Mouse (Mus musculus) CH12.LX (cell line): ENCODE results near the gene Cdk2ap2. TPM values are rescaled to one million over a fixed set of nuclear protein-coding genes. Genes with fewer than 3 reads are reported as not detected.

Experiments used
- DNase-seq: peaks from one replicate; pipeline ENCODE4 v3.0.0-alpha.2; 2013; ENCODE audit errors: extremely low read depth
- H3K27ac ChIP-seq: 2 replicates; pipeline ENCODE4 v1.5.1; 2012; ENCODE audit warnings: low read depth, mild to moderate bottlenecking, control low read depth, moderate library complexity; ENCODE audit not compliant: insufficient read depth
- H3K27me3 ChIP-seq: replicated peaks from 2 replicates; pipeline ENCODE3; 2012; ENCODE audit warnings: inconsistent platforms
- H3K36me3 ChIP-seq, 2 experiments: replicated peaks in 1 of 2; 2 replicates each; pipeline versions ENCODE3 to v1.6.1; 2012; ENCODE audit warnings: inconsistent platforms in 1 of 2, low read length in 1 of 2, mild to moderate bottlenecking in 1 of 2, mixed read lengths in 1 of 2, moderate library complexity in 1 of 2; ENCODE audit not compliant: control insufficient read depth in 1 of 2, insufficient read depth in 1 of 2
- H3K4me1 ChIP-seq, 2 experiments: 2 replicates each; pipeline ENCODE4 v1.6.1; 2012; ENCODE audit warnings: inconsistent platforms in 1 of 2, moderate library complexity in 1 of 2; ENCODE audit not compliant: insufficient read depth in 2 of 2, control insufficient read depth in 1 of 2
- H3K4me2 ChIP-seq: 2 replicates; pipeline ENCODE4 v1.6.1; 2012; ENCODE audit warnings: low read depth, mild to moderate bottlenecking, control low read depth; ENCODE audit not compliant: poor library complexity, insufficient read depth, severe bottlenecking
- H3K4me3 ChIP-seq, 3 experiments: fragments of 150-350 bp in 1 of 3; sonication (generic) in 1 of 3; replicated peaks in 1 of 3; 2 replicates each; pipeline versions ENCODE3 to v1.5.1; 2011 to 2012; ENCODE audit warnings: low read depth in 2 of 3, low read length in 2 of 3, mild to moderate bottlenecking in 2 of 3, moderate library complexity in 2 of 3, control low read depth in 1 of 3, improper control_type of control experiment in 1 of 3, inconsistent platforms in 1 of 3, mixed read lengths in 1 of 3; ENCODE audit not compliant: poor library complexity in 1 of 3
- H3K79me2 ChIP-seq: replicated peaks from 2 replicates; pipeline ENCODE4 v1.6.1; 2012; ENCODE audit warnings: mild to moderate bottlenecking, moderate library complexity; ENCODE audit not compliant: control insufficient read depth, poor library complexity, insufficient read depth, severe bottlenecking; ENCODE audit errors: extremely low read depth
- H3K9ac ChIP-seq: 2 replicates; pipeline ENCODE4 v1.6.1; 2012; ENCODE audit warnings: low read depth, mild to moderate bottlenecking, control low read depth, moderate library complexity; ENCODE audit not compliant: insufficient read depth
- H3K9me3 ChIP-seq: replicated peaks from 2 replicates; pipeline ENCODE3; 2012; ENCODE audit warnings: low read length, inconsistent platforms, mixed read lengths
- BHLHE40 ChIP-seq: IDR thresholded peaks from 2 replicates; pipeline ENCODE4 v1.6.1; 2011; ENCODE audit warnings: mild to moderate bottlenecking, low read depth, low read length, improper control_type of control experiment
- CHD2 ChIP-seq: IDR thresholded peaks from 2 replicates; pipeline ENCODE4 v1.6.1; 2011; ENCODE audit warnings: low read length, improper control_type of control experiment
- CTCF ChIP-seq, 2 experiments: IDR thresholded peaks in 1 of 2; conservative IDR thresholded peaks in 1 of 2; 2 replicates each; pipeline ENCODE4 v1.5.1; 2011 to 2012; ENCODE audit warnings: low read depth in 2 of 2, low read length in 2 of 2, improper control_type of control experiment in 1 of 2, inconsistent platforms in 1 of 2, mild to moderate bottlenecking in 1 of 2, moderate library complexity in 1 of 2
- E2F4 ChIP-seq: IDR thresholded peaks from 2 replicates; pipeline ENCODE4 v1.6.1; 2011; ENCODE audit warnings: low read depth, low read length, improper control_type of control experiment; ENCODE audit not compliant: insufficient replicate concordance
- ELF1 ChIP-seq: IDR thresholded peaks from 2 replicates; pipeline ENCODE4 v1.6.1; 2014; ENCODE audit warnings: low read depth, mild to moderate bottlenecking, inconsistent platforms, low read length, improper control_type of control experiment
- EP300 ChIP-seq: IDR thresholded peaks from 2 replicates; pipeline ENCODE4 v1.6.1; 2011; ENCODE audit warnings: low read length, improper control_type of control experiment
- GABPA ChIP-seq: IDR thresholded peaks from 2 replicates; pipeline ENCODE4 v1.6.1; 2012; ENCODE audit warnings: low read depth, low read length, improper control_type of control experiment, inconsistent platforms; ENCODE audit not compliant: insufficient replicate concordance
- IRF4 ChIP-seq: IDR thresholded peaks from 2 replicates; pipeline ENCODE4 v1.6.1; 2014; ENCODE audit warnings: low read depth, mild to moderate bottlenecking, inconsistent platforms, low read length, improper control_type of control experiment
- JUN ChIP-seq: IDR thresholded peaks from 2 replicates; pipeline ENCODE4 v1.6.1; 2011; ENCODE audit warnings: low read depth, mild to moderate bottlenecking, low read length, improper control_type of control experiment, moderate library complexity; ENCODE audit not compliant: insufficient read depth
- KAT2A ChIP-seq: IDR thresholded peaks from 2 replicates; pipeline ENCODE4 v1.6.1; 2012; ENCODE audit warnings: low read length, improper control_type of control experiment, inconsistent platforms; ENCODE audit not compliant: insufficient replicate concordance
- MAX ChIP-seq: IDR thresholded peaks from 2 replicates; pipeline ENCODE4 v1.6.1; 2011; ENCODE audit warnings: low read length, improper control_type of control experiment
- MAZ ChIP-seq: IDR thresholded peaks from 2 replicates; pipeline ENCODE4 v1.6.1; 2012; ENCODE audit warnings: low read depth, mild to moderate bottlenecking, inconsistent platforms, low read length, improper control_type of control experiment, moderate library complexity
- MXI1 ChIP-seq: IDR thresholded peaks from 2 replicates; pipeline ENCODE4 v1.6.1; 2011; ENCODE audit warnings: mild to moderate bottlenecking, low read depth, low read length, improper control_type of control experiment
- MYC ChIP-seq: IDR thresholded peaks from 2 replicates; pipeline ENCODE4 v1.6.1; 2011; ENCODE audit warnings: low read depth, mild to moderate bottlenecking, improper control_type of control experiment, low read length
- NRF1 ChIP-seq: IDR thresholded peaks from 2 replicates; pipeline ENCODE4 v1.6.1; 2014; ENCODE audit warnings: low read depth, mild to moderate bottlenecking, inconsistent platforms, low read length, improper control_type of control experiment, moderate library complexity
- PAX5 ChIP-seq: IDR thresholded peaks from 2 replicates; pipeline ENCODE4 v1.6.1; 2012; ENCODE audit warnings: low read length, inconsistent platforms, mixed read lengths
- POLR2A ChIP-seq: IDR thresholded peaks from 2 replicates; pipeline ENCODE4 v1.6.1; 2011; ENCODE audit warnings: low read depth, mild to moderate bottlenecking, improper control_type of control experiment, low read length
- POLR2AphosphoS2 ChIP-seq: IDR thresholded peaks from 2 replicates; pipeline ENCODE4 v1.6.1; 2011; ENCODE audit warnings: low read depth, low read length, improper control_type of control experiment
- RCOR1 ChIP-seq: conservative IDR thresholded peaks from 2 replicates; pipeline ENCODE4 v1.6.1; 2012; ENCODE audit warnings: low read depth, mild to moderate bottlenecking, inconsistent platforms, low read length, improper control_type of control experiment
- SIN3A ChIP-seq: IDR thresholded peaks from 2 replicates; pipeline ENCODE4 v1.6.1; 2012; ENCODE audit warnings: low read length, improper control_type of control experiment, inconsistent platforms
- TCF12 ChIP-seq: IDR thresholded peaks from 2 replicates; pipeline ENCODE4 v1.6.1; 2014; ENCODE audit warnings: low read depth, mild to moderate bottlenecking, inconsistent platforms, low read length, improper control_type of control experiment
- UBTF ChIP-seq: IDR thresholded peaks from 2 replicates; pipeline ENCODE4 v1.6.1; 2012; ENCODE audit warnings: low read depth, mild to moderate bottlenecking, inconsistent platforms, low read length, improper control_type of control experiment, moderate library complexity
- USF2 ChIP-seq: conservative IDR thresholded peaks from 2 replicates; pipeline ENCODE4 v1.6.1; 2011; ENCODE audit warnings: low read depth, low read length, improper control_type of control experiment
- ZC3H11A ChIP-seq: IDR thresholded peaks from 2 replicates; pipeline ENCODE4 v1.6.1; 2012; ENCODE audit warnings: low read depth, mild to moderate bottlenecking, inconsistent platforms, low read length, improper control_type of control experiment
- dilution Hi-C: fragments of 300-500 bp; cut with MboI; formaldehyde crosslinking; loops from 2 replicates; pipeline ENCODE4 v1.14.3; 2020; ENCODE audit warnings: low sequenced_read_pairs; ENCODE audit not compliant: extremely low pct_unique_long_range_greater_than_20kb, extremely low pct_ligation_motif_present
- in situ Hi-C: fragments of 300-500 bp; cut with MboI; formaldehyde crosslinking; loops from 3 replicates; pipeline ENCODE4 v1.14.3; 2019; ENCODE audit warnings: low sequenced_read_pairs, low pct_ligation_motif_present, low pct_unique_long_range_greater_than_20kb, mixed read lengths
- polyA plus RNA-seq: library from polyadenylated mRNA; unstranded; fragments of >175 nt; gene quantifications from 2 replicates; pipeline ENCODE4 v1.2.1, GENCODE M21; 2012; ENCODE audit warnings: low read depth; ENCODE audit not compliant: insufficient read length
- total RNA-seq, 2 experiments: library from RNA; depleted of rRNA; stranded (reverse); fragments of 300-350 nt in 1 of 2; fragments of >200 nt in 1 of 2; gene quantifications; 2 replicates each; pipeline ENCODE4 v1.2.3; 2012 to 2014

Cdk2ap2 gene
- total and polyA plus RNA-seq, 3 experiments, result 63.4 to 69.5 (median 67.1) TPM

DNA sequence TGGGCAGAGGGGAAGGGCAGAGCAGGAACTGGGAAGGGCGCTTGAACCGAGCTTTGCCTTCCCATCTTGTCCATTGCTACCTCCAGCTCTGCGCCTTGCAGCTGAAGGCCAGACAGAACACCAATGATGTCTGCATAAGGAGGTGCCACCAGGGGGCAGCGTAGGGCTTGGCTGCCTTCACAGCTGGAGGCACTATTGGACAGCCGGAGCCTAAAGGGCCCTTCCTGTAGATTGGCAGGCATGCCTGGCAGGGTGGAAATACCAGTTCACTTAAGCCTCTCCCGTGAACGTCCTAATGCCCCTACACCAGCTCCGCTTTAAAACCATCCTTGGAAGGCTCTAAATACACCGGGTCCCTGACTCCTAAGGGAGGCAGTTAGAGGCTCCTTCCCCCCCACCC lies 2.1 kb downstream of the Cdk2ap2 start (continued):
- TF ChIP-seq E2F4, result no peak
- TF ChIP-seq KAT2A, result no peak
- TF ChIP-seq JUN, result no peak
- TF ChIP-seq ELF1, result peak; percentile 56; the same call in 1 of the 2 replicates
- no peak for TF ChIP-seq UBTF
- peak; percentile 48 for TF ChIP-seq ZC3H11A
- TF ChIP-seq MXI1, result peak; percentile 66
- TF ChIP-seq RCOR1, result no peak
- peak; percentile 33; the same call in 1 of the 2 replicates for TF ChIP-seq NRF1

DNA sequence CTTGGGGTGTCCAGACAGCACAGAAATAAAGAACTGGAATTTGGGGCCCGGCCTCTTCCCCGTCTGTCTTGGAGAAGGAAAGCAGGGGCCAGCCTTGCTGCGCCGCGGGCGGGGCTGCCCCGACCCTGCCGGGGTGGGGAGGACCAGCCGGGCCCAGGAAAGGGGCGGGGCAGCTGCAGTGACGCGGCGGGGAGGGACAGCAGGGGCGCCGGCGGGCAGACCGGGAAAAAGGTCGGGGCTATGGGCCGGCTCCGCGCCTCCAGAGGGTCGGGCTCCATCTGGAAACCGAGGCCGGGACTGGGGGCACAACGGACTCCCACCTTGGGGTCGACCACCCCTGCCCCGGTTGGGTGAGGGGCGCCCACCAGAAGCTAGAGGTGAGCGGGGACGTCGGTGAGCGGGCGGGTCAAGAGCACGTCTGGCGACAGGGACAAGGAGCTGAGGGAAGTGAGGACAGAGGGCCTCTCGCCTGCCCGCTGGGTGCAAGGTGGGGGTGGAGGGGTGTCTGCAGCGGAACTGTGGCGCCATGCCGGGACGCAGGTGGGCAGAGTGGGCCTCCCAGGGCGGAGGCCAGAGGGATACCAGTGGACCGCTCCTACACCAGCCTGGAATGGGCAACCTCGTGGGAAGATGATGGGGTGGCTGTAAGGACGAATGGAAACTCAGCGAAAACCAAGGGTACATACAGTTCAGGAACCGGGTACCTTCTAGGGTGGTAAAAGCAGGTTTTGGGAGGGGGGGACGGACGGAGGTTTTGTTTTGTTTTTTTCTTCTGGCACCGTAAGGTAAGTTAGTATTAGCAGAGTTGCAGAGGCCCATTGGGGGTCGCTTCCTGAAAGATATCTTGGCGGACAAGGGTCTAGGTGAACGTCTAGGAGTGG lies 3.1 kb downstream of the Cdk2ap2 start, which contains the start of gene Pitpnm1:
TSS of gene Pitpnm1 (plus strand) at position 162 of the 881 bp plus-strand sequence.
- Histone ChIP-seq H3K4me3 (peak within 1 kb of the TSS; percentile 82 to 92 (median 87)), H3K4me1 (peaks cover 18 to 72% of the 10 kb centered on the region in 2 experiments), H3K27ac (peak within 1 kb of the TSS; percentile 78), H3K36me3 (peaks cover 31 to 50% of the 10 kb centered on the region in 2 experiments), H3K9ac (peak within 1 kb of the TSS; percentile 51), H3K4me2 (peak within 1 kb of the TSS; percentile 89), H3K9me3 (no peaks in the 10 kb centered on the region), H3K27me3 (no peaks in the 10 kb centered on the region), H3K79me2 (peaks cover 9% of the 10 kb centered on the region)
- DNase-seq, result peak; percentile 64
- in situ Hi-C loops (no loop called here), dilution Hi-C loops (no loop called here)
- TF ChIP-seq CHD2, result no peak
- no peak for TF ChIP-seq USF2
- no peak for TF ChIP-seq EP300
- peak; percentile 39; the same call in 1 of the 2 replicates for TF ChIP-seq IRF4
- no peak for TF ChIP-seq GABPA
- TF ChIP-seq ZC3H11A, result no peak
- TF ChIP-seq BHLHE40, result no peak
- no peak for TF ChIP-seq ELF1
- no peak for TF ChIP-seq RCOR1
- TF ChIP-seq POLR2AphosphoS2, result no peak
- peak; percentile 10; the same call in 1 of the 2 replicates for TF ChIP-seq MAX
- peak; percentile 20; the same call in 1 of the 2 replicates for TF ChIP-seq TCF12
- peak; percentile 2; the same call in 1 of the 2 replicates for TF ChIP-seq NRF1
- TF ChIP-seq MYC, result 0 out of 2 replicates have a peak, but pooled peaks have one; percentile 22
- TF ChIP-seq CTCF (conservative IDR thresholded peaks at IDR 0.05 in 1 of 2, IDR thresholded peaks at IDR 0.05 in 1 of 2; ENCODE audit: low read depth in 2 of 2, low read length in 2 of 2), result no peak
- no peak for TF ChIP-seq E2F4
- TF ChIP-seq PAX5, result no peak
- peak; percentile 57; the same call in 1 of the 2 replicates for TF ChIP-seq POLR2A
- peak; percentile 43 for TF ChIP-seq MXI1
- peak; percentile 31; the same call in 1 of the 2 replicates for TF ChIP-seq SIN3A
- TF ChIP-seq MAZ, result peak; percentile 86
